Mouse (Mus musculus): ENCODE data around the gene Tsr3. TPM values are rescaled to one million over a fixed set of nuclear protein-coding genes. Genes with fewer than 3 reads are reported as not detected.
"Not testable (repeated sequence)": the region's sequence is repeated elsewhere in the genome, so short reads cannot be mapped to it uniquely, and the experiment has no call there.

The Tsr3 gene
- total RNA-seq, 1 experiment from 2014 or later: 20.5 TPM

- ATAC-seq (ENCODE audit: extremely low read depth, insufficient number of reproducible peaks, low FRiP score, poor library complexity, severe bottlenecking): not testable (repeated sequence)
Observed at GRCm38 (mm10) chr17:25231621-25232020, 8.3 kb upstream of the Tsr3 start.

- no peak for ATAC-seq (ENCODE audit: extremely low read depth, insufficient number of reproducible peaks, low FRiP score, poor library complexity, severe bottlenecking)
Observed at GRCm38 (mm10) chr17:25235635-25236034, 4.3 kb upstream of the Tsr3 start.

- no peak for ATAC-seq (ENCODE audit: extremely low read depth, insufficient number of reproducible peaks, low FRiP score, poor library complexity, severe bottlenecking)
Observed at GRCm38 (mm10) chr17:25243131-25243780, 3.3 kb downstream of the Tsr3 start.

- no peak for ATAC-seq (ENCODE audit: extremely low read depth, insufficient number of reproducible peaks, low FRiP score, poor library complexity, severe bottlenecking)
Observed at GRCm38 (mm10) chr17:25244239-25244638, 4.3 kb downstream of the Tsr3 start.

DNA sequence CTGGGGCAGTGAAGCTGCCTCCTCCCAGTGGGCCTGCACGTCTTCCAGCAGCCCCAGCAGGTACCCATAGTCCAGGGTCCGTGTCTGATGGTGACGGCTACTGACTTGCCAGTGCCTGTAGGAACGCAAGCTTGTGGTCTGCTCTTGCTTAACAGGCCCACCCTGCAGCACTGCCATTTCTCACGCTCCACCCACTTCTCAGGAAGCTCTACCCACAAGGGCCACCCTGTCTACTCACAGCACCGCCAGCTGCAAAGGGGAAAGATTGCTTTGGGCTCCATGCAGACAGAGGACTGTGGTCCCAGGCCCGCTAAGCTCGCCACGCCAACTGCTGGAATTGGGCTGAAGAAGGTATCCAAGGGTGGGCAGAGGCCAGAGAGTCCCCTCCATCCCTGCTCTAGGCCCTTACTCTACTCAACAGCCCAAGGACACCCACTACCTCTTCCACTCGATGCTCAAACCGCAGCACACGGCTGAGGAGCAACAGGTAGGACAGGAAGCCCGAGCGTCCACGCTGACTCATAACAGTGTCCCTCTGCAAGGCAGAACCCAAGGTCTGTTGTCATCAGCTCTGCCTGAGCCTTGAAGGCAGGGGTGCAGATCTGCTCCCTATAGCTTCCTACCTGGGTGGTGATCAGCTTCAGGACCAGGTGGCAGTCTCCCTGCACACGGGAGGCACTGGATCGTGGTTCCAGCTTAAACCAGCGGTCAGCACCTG lies 8.2 kb downstream of the Tsr3 start:
- ATAC-seq (ENCODE audit: extremely low read depth, insufficient number of reproducible peaks, low FRiP score, poor library complexity, severe bottlenecking): peak; percentile 10; the same call in 1 of the 2 replicates

GRCm38 (mm10) chr17:25250181-25250835 lies 10.3 kb downstream of the Tsr3 start:
- no peak for ATAC-seq (ENCODE audit: extremely low read depth, insufficient number of reproducible peaks, low FRiP score, poor library complexity, severe bottlenecking)

DNA sequence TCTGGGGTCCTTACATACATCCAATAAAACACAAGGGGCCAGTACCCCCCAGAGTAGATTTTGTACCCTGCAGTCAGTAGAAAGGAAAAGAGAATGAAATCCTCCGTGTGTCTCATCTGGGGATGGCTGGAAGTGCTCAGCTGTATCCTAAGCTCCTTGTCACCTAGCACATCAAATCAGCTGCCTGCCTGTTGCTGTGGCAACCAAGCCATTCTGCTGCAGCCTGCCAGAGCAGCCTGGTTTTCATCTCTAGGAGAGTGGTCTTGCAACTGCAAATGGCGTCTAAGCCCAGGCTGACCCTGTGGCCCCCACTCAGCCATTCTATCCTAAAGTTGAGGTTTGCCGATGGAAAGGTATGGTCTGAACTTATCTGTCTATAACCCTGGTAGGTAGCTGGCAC lies 12.7 kb downstream of the Tsr3 start:
- ATAC-seq (ENCODE audit: extremely low read depth, insufficient number of reproducible peaks, low FRiP score, poor library complexity, severe bottlenecking): no peak

DNA sequence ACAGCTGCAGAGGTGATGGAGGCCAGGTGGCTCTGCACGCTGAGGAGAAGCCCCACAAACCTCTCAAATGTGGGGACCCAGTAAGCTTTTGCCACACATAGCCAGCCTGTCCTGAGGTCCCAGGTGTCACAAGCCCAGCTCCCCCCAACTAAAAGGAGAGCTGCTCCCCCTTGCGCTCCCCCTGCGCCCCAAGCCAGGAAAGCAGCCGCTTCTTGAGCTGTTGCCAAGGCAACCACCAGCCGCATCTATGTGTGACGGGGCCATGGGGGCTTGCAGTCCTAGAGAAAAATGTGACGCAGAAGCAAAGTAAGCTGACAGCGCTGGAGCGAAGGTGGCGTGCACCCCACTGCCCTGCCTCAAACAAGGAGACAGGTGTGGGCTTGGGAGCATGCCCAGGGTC lies 13.8 kb downstream of the Tsr3 start:
- no peak for ATAC-seq (ENCODE audit: extremely low read depth, insufficient number of reproducible peaks, low FRiP score, poor library complexity, severe bottlenecking)

DNA sequence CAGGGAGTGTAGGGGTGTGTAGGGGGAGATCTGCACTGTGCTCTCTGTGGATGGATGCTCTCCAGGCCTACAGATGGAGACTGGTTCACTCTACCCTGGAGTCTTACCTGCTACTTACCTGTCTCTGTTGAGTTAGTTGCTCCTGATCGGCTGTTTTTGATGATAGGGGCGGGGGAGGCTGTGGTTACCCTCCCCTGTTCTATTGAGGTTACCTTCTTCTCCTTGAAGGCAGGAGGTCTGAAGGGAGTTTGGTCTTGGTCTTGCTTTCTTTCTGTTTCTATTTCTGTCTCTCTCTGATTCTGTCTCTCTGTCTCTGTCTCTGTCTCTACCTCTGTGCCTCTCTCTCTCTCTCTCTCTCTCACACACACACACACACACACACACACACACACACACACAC lies 15.1 kb downstream of the Tsr3 start:
- no peak for ATAC-seq (ENCODE audit: extremely low read depth, insufficient number of reproducible peaks, low FRiP score, poor library complexity, severe bottlenecking)

- ATAC-seq (ENCODE audit: extremely low read depth, insufficient number of reproducible peaks, low FRiP score, poor library complexity, severe bottlenecking): no peak
Observed at GRCm38 (mm10) chr17:25256140-25256754, 16.3 kb downstream of the Tsr3 start, which contains the start of gene Baiap3. Gene Baiap3 (minus strand): TSS chr17:25256364.

GRCm38 (mm10) chr17:25257804-25258261 lies 17.9 kb downstream of the Tsr3 start:
- ATAC-seq (ENCODE audit: extremely low read depth, insufficient number of reproducible peaks, low FRiP score, poor library complexity, severe bottlenecking): no peak

- no peak for ATAC-seq (ENCODE audit: extremely low read depth, insufficient number of reproducible peaks, low FRiP score, poor library complexity, severe bottlenecking)
Observed at GRCm38 (mm10) chr17:25264453-25264852, 24.5 kb downstream of the Tsr3 start.

- ATAC-seq (ENCODE audit: extremely low read depth, insufficient number of reproducible peaks, low FRiP score, poor library complexity, severe bottlenecking): no peak
Observed at GRCm38 (mm10) chr17:25270795-25271335, 30.9 kb downstream of the Tsr3 start.

- ATAC-seq (ENCODE audit: extremely low read depth, insufficient number of reproducible peaks, low FRiP score, poor library complexity, severe bottlenecking): no peak
Observed at GRCm38 (mm10) chr17:25272326-25272725, 32.4 kb downstream of the Tsr3 start.

DNA sequence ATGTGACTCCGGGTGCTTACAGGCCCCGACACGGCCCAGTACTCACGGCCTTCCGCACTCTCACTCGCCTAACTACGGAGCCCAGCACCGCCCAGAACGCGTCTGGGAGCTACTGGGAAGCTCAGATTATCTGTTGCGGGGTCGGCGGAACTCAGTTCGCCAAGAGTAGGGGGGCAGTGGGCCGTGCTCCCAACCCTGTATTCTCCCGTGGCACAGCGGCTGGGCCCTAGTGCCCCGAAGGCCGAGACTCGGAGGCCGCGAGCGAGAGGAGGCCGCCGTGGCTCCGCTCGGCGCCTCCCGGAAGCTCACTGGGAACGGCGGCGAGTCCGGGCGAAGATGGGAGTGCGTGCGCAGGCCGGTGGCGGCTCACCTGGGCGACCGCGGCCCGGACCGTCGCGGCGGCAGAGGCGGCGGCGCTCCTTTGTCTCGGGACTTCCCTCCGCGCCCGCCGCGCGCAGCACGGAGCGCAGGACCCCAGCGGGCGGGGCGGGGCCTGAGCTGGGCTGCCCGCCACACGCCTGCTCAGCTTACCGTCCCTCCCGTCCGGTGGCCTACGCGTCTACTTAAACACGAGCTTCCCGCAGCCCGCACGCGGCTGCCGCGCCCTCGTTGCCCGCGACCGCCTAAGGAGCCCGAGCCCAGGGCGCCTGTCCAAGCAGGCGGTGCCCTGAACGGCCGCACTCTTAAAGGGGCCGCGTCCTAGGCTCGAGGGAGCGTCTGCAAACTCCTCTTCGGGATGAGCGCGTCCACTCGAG lies 33.2 kb downstream of the Tsr3 start:
- ATAC-seq (ENCODE audit: extremely low read depth, insufficient number of reproducible peaks, low FRiP score, poor library complexity, severe bottlenecking): peak; percentile 54

DNA sequence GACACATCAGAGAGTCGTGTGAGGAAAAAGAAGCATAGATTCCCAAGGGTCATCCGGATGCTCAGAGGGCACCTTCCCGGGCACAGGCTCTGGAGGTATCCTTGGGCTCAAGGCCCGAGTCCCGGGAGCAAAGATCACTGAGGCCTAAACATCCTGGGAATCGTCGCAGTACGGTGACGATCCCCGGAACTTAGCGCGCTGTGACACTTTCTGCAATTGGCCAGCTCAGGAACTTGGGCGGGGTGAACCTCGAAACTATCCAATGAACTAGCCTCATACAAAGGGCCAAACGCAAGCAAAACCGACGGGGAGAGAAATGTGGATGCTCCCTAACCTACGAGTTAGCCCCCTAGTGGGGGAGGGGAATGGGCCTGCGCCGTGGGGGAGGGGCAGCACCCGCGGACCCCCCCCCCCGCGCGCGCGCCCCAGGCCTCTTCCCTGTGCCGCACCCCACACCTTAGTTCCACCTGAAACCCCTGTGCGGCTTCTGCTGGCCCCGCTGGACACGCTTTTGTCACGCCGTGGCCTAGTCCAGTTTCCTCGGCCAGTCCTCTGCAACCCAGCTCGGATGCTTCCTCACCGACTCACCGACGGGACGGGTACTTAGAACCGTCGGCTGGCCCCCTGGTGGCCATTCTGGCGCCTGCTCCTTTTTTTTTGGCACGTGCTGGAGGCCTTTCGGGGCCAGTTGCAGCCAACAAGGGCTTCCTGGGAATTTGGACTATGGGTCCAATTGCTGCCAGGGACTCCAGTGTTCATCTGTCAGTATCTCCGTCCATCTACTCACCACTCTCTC lies 33.9 kb downstream of the Tsr3 start:
- ATAC-seq (ENCODE audit: extremely low read depth, insufficient number of reproducible peaks, low FRiP score, poor library complexity, severe bottlenecking): peak; percentile 77

GRCm38 (mm10) chr17:25274571-25275346 lies 34.8 kb downstream of the Tsr3 start, which contains the start of gene Ube2i:
Gene Ube2i (minus strand): TSS chr17:25274622.
- no peak for ATAC-seq (ENCODE audit: extremely low read depth, insufficient number of reproducible peaks, low FRiP score, poor library complexity, severe bottlenecking)

All from neutrophil, adult 5-6 weeks (primary cell).